Mouse (Mus musculus): ENCODE results near the gene Il3. TPM values are rescaled to one million over a fixed set of nuclear protein-coding genes. Genes with fewer than 3 reads are reported as not detected.

Il3 gene
- polyA plus RNA-seq, 1 experiment, result not detected

- 50% methylated on average over 6 of the region's 6 CpGs for WGBS
- no peak for DNase-seq (ENCODE audit: low read depth, low spot score)
These were observed 47.0 kb downstream of the Il3 start for GRCm38 (mm10) chr11:54219903-54220740.

GRCm38 (mm10) chr11:54219191-54219590 is 47.9 kb downstream of the Il3 start:
- DNase-seq (ENCODE audit: low read depth, low spot score), result no peak
- 78% methylated on average over 1 of the region's 1 CpGs for WGBS

GRCm38 (mm10) chr11:54217384-54217783 is 49.7 kb downstream of the Il3 start:
- 63% methylated on average over 7 of the region's 7 CpGs for WGBS

GRCm38 (mm10) chr11:54216091-54216490 is 51.0 kb downstream of the Il3 start:
- 66% methylated on average over 6 of the region's 6 CpGs for WGBS
- DNase-seq (ENCODE audit: low read depth, low spot score), result no peak

More at GRCm38 (mm10) chr11:54217384-54217783, 49.7 kb downstream of the Il3 start:
- DNase-seq (ENCODE audit: low read depth, low spot score), result no peak

Other genes with a start within 250 kb of the Il3 start
- gene Slc22a4, start 239.2 kb downstream of the Il3 start, polyA plus RNA-seq (2012; rRNA removed), result 8.6 and 20.6 TPM in 2 replicates
- 20.1 and 23.6 TPM in 2 replicates for gene Pdlim4, start 198.3 kb downstream of the Il3 start, polyA plus RNA-seq (2012; rRNA removed)
- 3.3 and 3.8 TPM in 2 replicates for gene P4ha2, start 167.2 kb downstream of the Il3 start, polyA plus RNA-seq (2012; rRNA removed)
- gene Csf2, start 17.6 kb downstream of the Il3 start, polyA plus RNA-seq (2012; rRNA removed), result 0.15 and 0.21 TPM in 2 replicates
- 0.53 and 2.0 TPM in 2 replicates for gene Acsl6, start 36.5 kb upstream of the Il3 start, polyA plus RNA-seq (2012; rRNA removed)
- not detected in 2 replicates for gene Meikin, start 103.4 kb upstream of the Il3 start, polyA plus RNA-seq (2012; rRNA removed)
- gene Fnip1, start 170.9 kb upstream of the Il3 start, polyA plus RNA-seq (2012; rRNA removed), result 1.1 and 1.9 TPM in 2 replicates

Measured in large intestine, adult 2 months (tissue).